Mouse (Mus musculus) forebrain, embryonic 15.5 days (tissue): ENCODE data around the gene Hbb-y. TPM values are rescaled to one million over a fixed set of nuclear protein-coding genes. Genes with fewer than 3 reads are reported as not detected.
"Not testable (repeated sequence)": the region's sequence is repeated elsewhere in the genome, so short reads cannot be mapped to it uniquely, and the experiment has no call there.

Experiments used
- ATAC-seq: fragments of 200-750 bp; cut with Nextera tagmentation; replicated peaks from 2 replicates; pipeline ENCODE4 v1.8.0; 2017; ENCODE audit warnings: mild to moderate bottlenecking, moderate TSS enrichment, moderate library complexity
- H3K27ac ChIP-seq: fragments of 300-500 bp; sonication (generic); replicated peaks from 2 replicates; pipeline ENCODE4 v1.5.1; 2015; ENCODE audit warnings: mild to moderate bottlenecking, inconsistent platforms
- H3K27me3 ChIP-seq: fragments of 300-500 bp; sonication (generic); 2 replicates; pipeline ENCODE4 v1.6.1; 2015; ENCODE audit warnings: inconsistent platforms
- H3K36me3 ChIP-seq: fragments of 300-500 bp; sonication (generic); 2 replicates; pipeline ENCODE4 v1.6.1; 2015; ENCODE audit warnings: mild to moderate bottlenecking, inconsistent platforms
- H3K4me1 ChIP-seq: fragments of 300-500 bp; sonication (generic); 2 replicates; pipeline ENCODE4 v1.6.1; 2015; ENCODE audit warnings: inconsistent platforms
- H3K4me2 ChIP-seq: fragments of 300-500 bp; sonication (generic); replicated peaks from 2 replicates; pipeline ENCODE4 v1.6.1; 2015; ENCODE audit warnings: mild to moderate bottlenecking, inconsistent platforms
- H3K4me3 ChIP-seq: fragments of 300-500 bp; sonication (generic); 2 replicates; pipeline ENCODE4 v1.5.1; 2015; ENCODE audit warnings: mild to moderate bottlenecking, inconsistent platforms
- H3K9ac ChIP-seq: fragments of 300-500 bp; sonication (generic); replicated peaks from 2 replicates; pipeline ENCODE4 v1.6.1; 2015; ENCODE audit warnings: mild to moderate bottlenecking, inconsistent platforms
- H3K9me3 ChIP-seq: fragments of 300-500 bp; sonication (generic); 2 replicates; pipeline ENCODE4 v1.6.1; 2016; ENCODE audit warnings: inconsistent platforms
- WGBS: fragments of 180-500 bp; shearing (Covaris S2); methylation state at CpG from one replicate; pipeline ENCODE4 v1.1.7; 2015; ENCODE audit warnings: mixed read lengths; 5-methylcytosine and 5-hydroxymethylcytosine counted together
- polyA plus RNA-seq: library from polyadenylated mRNA; unstranded; fragments of >200 nt; fragmentation: Nextera tagmentation; extraction: Ambion mirVana; gene quantifications from 2 replicates; pipeline ENCODE4 v1.2.1, GENCODE M21; 2015

Gene Hbb-y
- polyA plus RNA-seq, 1 experiment from 2014 or later: 114 TPM

DNA sequence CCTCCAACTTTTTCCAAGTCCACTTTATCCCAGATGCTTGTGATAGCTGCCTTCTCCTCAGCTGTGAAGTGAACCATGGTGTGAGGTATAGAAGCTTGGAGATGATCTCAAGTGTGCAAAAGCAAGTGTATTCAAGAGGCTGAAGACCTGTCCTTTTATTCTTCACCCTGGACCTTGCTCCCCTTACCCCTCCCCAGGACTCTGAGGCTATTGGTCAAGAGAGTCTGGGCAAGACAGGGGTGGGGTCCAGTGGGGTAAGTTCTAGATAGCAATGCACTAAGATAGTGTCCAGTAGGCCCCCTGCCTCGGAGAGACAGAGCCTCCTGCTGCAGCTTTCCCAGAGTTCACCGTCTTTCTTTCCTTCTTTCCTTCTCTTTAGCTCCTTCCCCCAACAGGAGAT is 10.0 kb downstream of the Hbb-y start, which contains the start of gene Hbb-bh1:
TSS of gene Hbb-bh1 (minus strand) at position 131 of the 400 bp plus-strand sequence.
- H3K4me1 ChIP-seq: no peaks in the 10 kb centered on the region
- no peak within 1 kb of the TSS for H3K27ac ChIP-seq
- no peaks in the 10 kb centered on the region for H3K27me3 ChIP-seq
- no peaks in the 10 kb centered on the region for H3K36me3 ChIP-seq
- no peak for ATAC-seq
- no peak within 1 kb of the TSS for H3K4me3 ChIP-seq
- H3K4me2 ChIP-seq: no peak within 1 kb of the TSS
- 80% methylated on average over 2 of the region's 2 CpGs for WGBS
- no peaks in the 10 kb centered on the region for H3K9me3 ChIP-seq
- no peak within 1 kb of the TSS for H3K9ac ChIP-seq

DNA sequence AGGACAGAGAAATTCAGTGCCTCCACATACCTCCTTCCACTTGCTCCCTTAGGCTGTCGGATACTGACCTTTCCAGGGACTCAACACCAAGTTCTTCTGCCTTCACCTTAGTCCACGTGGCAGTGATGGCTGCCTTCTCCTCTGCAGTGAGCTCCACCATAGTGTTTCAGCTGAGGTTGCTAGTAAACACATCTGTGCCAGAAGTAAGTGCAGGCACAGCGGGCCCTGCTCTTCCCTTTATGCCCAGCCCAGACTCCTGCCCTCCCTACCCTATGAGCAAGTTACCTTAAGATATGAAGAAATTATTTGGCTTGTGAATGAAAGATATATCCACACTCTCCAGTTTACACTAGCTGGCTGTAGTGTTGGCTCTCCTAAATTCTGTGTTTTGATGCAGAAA is 12.7 kb downstream of the Hbb-y start, which contains the start of gene Hbb-bh2:
TSS of gene Hbb-bh2 (minus strand) at position 253 of the 400 bp plus-strand sequence.
- ATAC-seq: no peak
- no peak within 1 kb of the TSS for H3K4me3 ChIP-seq
- no peaks in the 10 kb centered on the region for H3K36me3 ChIP-seq
- no peaks in the 10 kb centered on the region for H3K27me3 ChIP-seq
- H3K4me1 ChIP-seq: no peaks in the 10 kb centered on the region
- WGBS: 88% methylated on average over 3 of the region's 3 CpGs
- H3K9me3 ChIP-seq: no peaks in the 10 kb centered on the region
- no peak within 1 kb of the TSS for H3K4me2 ChIP-seq
- H3K9ac ChIP-seq: no peak within 1 kb of the TSS
- H3K27ac ChIP-seq: no peak within 1 kb of the TSS

DNA sequence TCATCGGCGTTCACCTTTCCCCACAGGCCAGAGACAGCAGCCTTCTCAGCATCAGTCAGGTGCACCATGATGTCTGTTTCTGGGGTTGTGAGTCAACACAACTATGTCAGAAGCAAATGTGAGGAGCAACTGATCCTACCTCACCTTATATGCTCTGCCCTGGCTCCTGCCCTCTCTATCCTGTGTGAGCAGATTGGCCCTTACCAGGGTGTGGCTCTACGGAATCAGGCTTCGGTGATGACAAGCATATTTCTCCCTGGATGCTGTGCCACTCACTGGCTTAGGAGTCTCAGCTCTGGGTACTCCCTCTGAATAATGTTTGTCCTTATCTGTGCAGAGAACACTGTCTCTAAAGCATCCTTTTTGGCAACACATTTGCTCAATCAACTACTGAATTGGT is 25.2 kb downstream of the Hbb-y start, which contains the start of gene Hbb-bs:
TSS of gene Hbb-bs (minus strand) at position 289 of the 400 bp plus-strand sequence.
- Histone ChIP-seq H3K4me1 (no peaks in the 10 kb centered on the region), H3K4me3 (no peak within 1 kb of the TSS), H3K9ac (no peak within 1 kb of the TSS), H3K27me3 (no peaks in the 10 kb centered on the region), H3K27ac (no peak within 1 kb of the TSS), H3K4me2 (no peak within 1 kb of the TSS), H3K36me3 (no peaks in the 10 kb centered on the region), H3K9me3 (no peaks in the 10 kb centered on the region)
- no peak for ATAC-seq
- WGBS: 92% methylated on average over 4 of the region's 4 CpGs

DNA sequence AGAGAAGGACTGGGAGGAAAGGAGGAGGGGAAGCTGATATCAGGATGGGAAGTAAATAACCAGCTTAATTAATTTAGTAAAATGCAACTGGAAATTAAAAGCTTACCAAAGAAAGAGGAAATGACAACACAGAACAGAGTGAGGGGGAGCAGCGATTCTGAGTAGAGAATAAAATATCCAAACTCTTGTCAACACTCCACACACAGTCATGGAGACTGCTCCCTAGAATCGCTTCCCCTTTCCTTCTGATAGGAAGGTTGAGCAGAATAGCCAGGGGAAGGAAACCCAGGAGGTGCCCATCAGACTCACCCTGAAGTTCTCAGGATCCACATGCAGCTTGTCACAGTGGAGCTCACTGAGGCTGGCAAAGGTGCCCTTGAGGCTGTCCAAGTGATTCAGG is 25.9 kb downstream of the Hbb-y start:
- WGBS: no CpG with 5 or more reads among the region's 2 CpGs
- H3K27me3 ChIP-seq, H3K4me2 ChIP-seq, H3K9ac ChIP-seq, H3K4me3 ChIP-seq, H3K4me1 ChIP-seq, H3K27ac ChIP-seq, H3K9me3 ChIP-seq, ATAC-seq, H3K36me3 ChIP-seq: not testable (repeated sequence)

DNA sequence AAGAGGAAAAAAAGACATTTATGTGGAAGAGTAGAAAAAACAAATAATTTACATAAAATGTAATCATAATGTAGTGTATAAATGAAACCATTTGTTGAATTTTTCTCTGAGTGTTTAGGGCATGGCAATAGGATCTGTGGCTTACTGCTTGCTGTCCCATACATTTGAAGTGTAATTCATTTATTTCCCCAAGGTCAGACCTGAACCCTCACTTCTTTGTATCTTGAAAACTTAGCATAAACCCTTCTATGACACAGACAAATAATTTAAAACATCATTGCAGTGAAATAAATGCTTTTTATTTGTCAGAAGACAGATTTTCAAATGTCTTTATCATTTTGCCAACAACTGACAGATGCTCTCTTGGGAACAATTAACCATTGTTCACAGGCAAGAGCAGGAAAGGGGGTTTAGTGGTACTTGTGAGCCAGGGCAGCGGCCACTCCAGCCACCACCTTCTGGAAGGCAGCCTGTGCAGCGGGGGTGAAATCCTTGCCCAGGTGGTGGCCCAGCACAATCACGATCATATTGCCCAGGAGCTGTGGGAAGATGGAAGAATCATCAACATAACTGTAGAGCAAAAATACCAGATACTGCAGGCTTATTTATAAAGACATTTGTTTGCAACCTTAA is 26.6 kb downstream of the Hbb-y start:
- no peaks in the 10 kb centered on the region for H3K27me3 ChIP-seq
- no peaks in the 10 kb centered on the region for H3K4me1 ChIP-seq
- no peak overlapping the region for H3K4me2 ChIP-seq
- H3K27ac ChIP-seq: no peak overlapping the region
- H3K36me3 ChIP-seq: no peaks in the 10 kb centered on the region
- H3K4me3 ChIP-seq: no peak overlapping the region
- 74% methylated on average over 3 of the region's 3 CpGs for WGBS
- ATAC-seq: no peak
- no peak overlapping the region for H3K9ac ChIP-seq
- H3K9me3 ChIP-seq: no peaks in the 10 kb centered on the region

DNA sequence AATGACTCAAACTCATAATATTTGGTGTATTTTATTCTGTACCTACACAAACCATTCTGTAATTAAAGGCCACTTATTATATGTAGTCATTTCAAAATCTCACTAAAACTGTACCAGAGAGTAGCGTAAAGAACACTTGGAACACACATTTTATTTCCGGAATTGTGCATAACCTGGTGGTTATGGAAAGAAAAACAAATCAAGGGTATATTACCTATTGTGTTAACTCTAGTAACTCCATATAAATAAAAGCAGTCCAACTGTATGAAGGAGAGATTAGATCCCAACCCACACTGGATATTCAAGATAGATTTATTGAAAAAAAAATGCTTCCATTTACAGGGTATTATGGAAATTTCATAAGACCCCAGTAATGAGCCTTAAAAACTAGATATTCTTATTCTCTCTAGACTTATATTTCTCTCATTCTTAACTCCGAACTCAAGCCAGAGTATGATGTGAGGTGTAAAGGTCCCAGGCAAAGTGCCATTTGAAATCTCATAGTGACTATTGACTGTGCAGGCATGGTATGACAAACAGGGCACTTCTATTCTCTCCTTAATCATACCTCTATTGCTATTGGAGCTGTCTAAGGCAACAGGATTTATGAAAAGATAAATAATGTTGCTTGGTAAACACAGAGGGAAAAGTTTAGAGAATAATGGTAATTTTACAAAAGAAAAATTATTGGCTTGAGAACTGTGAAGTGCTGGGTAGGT is 27.3 kb downstream of the Hbb-y start:
- WGBS: 91% methylated on average over 3 of the region's 3 CpGs
- no peaks in the 10 kb centered on the region for H3K4me1 ChIP-seq
- no peaks in the 10 kb centered on the region for H3K27me3 ChIP-seq

DNA sequence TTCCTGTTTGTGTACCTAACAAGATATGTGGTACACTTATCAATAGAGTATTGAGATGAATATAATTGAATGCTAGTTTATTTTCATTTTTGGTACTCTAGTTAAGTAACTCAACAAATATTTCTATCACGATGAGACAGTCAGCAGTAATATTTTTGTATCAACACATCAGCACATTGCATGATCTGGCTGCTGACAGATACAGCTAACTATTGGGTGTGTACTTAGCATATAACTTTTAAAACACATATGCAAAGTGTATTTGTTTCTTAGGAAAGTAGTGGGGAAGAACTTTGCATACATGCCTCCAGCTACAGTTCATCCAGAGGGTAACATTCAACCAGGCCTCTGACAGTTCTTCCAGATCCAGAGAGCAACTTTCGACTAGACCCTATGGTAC is 28.4 kb downstream of the Hbb-y start:
- ATAC-seq: no peak
- H3K27me3 ChIP-seq: no peaks in the 10 kb centered on the region
- H3K4me1 ChIP-seq: no peaks in the 10 kb centered on the region
- no peaks in the 10 kb centered on the region for H3K9me3 ChIP-seq
- H3K9ac ChIP-seq: no peak overlapping the region
- no peak overlapping the region for H3K27ac ChIP-seq
- no peaks in the 10 kb centered on the region for H3K36me3 ChIP-seq
- no peak overlapping the region for H3K4me3 ChIP-seq
- no peak overlapping the region for H3K4me2 ChIP-seq
- 83% methylated on average over 2 of the region's 2 CpGs for WGBS

More for the DNA sequence above, 27.3 kb downstream of the Hbb-y start:
- no peak overlapping the region for H3K9ac ChIP-seq
- H3K4me3 ChIP-seq: no peak overlapping the region
- no peak overlapping the region for H3K27ac ChIP-seq
- no peak overlapping the region for H3K4me2 ChIP-seq
- H3K9me3 ChIP-seq: no peaks in the 10 kb centered on the region
- H3K36me3 ChIP-seq: no peaks in the 10 kb centered on the region
- no peak for ATAC-seq

DNA sequence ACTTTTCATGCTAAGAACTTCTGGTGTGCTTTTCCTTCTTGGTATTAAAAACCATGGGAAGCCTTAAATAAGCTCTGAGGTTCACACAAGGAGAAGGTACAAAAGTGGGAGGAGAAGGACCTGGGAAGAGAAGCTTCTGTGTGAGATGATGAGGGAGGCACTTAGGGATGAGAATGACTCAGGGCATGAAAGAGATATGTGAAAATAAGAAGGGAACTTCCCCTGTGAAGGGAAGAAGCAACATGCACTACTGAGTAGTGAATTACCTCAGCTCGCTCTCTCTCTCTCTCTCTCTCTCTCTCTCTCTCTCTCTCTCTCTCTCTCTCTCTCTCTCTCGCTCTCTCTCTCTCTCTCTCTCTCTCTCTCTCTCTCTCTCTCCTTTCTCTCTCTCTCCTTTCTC is 37.9 kb downstream of the Hbb-y start:
- H3K4me3 ChIP-seq, H3K9me3 ChIP-seq, H3K27me3 ChIP-seq, H3K9ac ChIP-seq, ATAC-seq, H3K4me1 ChIP-seq, H3K27ac ChIP-seq, H3K36me3 ChIP-seq, H3K4me2 ChIP-seq: not testable (repeated sequence)
- 89% methylated on average over 1 of the region's 2 CpGs for WGBS

DNA sequence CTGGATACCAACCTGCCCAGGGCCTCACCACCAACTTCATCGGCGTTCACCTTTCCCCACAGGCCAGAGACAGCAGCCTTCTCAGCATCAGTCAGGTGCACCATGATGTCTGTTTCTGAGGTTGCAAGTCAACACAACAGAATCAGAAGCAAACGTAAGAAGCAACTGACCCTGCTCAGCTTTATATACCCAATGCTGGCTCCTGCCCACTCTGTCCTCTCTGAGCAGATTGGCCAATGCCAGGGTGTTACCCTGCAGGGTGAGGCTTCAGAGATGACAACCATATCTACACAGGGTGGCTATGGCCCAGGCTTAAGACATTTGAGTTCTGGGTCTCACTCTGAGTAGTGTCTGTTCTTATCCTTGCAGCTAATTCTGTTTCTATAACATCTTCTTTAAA is 39.2 kb downstream of the Hbb-y start, which contains the start of gene Hbb-bt:
TSS of gene Hbb-bt (minus strand) at position 231 of the 400 bp plus-strand sequence.
- Histone ChIP-seq H3K4me2 (no peak within 1 kb of the TSS), H3K36me3 (no peaks in the 10 kb centered on the region), H3K4me3 (no peak within 1 kb of the TSS), H3K9ac (no peak within 1 kb of the TSS), H3K27ac (no peak within 1 kb of the TSS), H3K4me1 (no peaks in the 10 kb centered on the region), H3K9me3 (no peaks in the 10 kb centered on the region), H3K27me3 (no peaks in the 10 kb centered on the region)
- WGBS: 88% methylated on average over 3 of the region's 3 CpGs
- ATAC-seq: no peak

DNA sequence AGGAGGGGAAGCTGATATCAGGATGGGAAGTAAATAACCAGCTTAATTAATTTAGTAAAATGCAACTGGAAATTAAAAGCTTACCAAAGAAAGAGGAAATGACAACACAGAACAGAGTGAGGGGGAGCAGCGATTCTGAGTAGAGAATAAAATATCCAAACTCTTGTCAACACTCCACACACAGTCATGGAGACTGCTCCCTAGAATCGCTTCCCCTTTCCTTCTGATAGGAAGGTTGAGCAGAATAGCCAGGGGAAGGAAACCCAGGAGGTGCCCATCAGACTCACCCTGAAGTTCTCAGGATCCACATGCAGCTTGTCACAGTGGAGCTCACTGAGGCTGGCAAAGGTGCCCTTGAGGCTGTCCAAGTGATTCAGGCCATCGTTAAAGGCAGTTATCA is 39.9 kb downstream of the Hbb-y start:
- not testable (repeated sequence) for ATAC-seq, H3K27ac ChIP-seq, H3K4me3 ChIP-seq, H3K36me3 ChIP-seq, H3K4me1 ChIP-seq, H3K27me3 ChIP-seq, H3K4me2 ChIP-seq, H3K9me3 ChIP-seq, H3K9ac ChIP-seq
- no CpG with 5 or more reads among the region's 3 CpGs for WGBS

DNA sequence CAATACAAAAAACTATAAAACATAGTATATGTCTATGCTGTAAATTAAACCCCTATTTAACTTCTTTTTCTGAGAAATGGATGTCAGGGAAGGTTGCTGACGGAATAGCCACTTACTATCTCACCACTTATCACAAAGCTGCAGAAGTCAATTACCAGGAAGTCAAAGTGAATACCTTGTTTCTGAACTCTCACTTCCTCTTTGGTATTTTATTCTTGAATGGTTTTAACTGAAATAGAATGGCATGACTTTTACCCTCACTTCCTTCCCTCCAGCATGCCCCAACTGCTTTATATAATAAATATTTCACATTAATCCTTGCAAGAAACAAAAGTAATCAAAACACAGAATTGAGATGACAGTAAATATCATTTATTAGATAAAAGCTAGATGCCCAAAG is 40.8 kb downstream of the Hbb-y start:
- Histone ChIP-seq H3K27me3 (no peaks in the 10 kb centered on the region), H3K4me3 (no peak overlapping the region), H3K9ac (no peak overlapping the region), H3K36me3 (no peaks in the 10 kb centered on the region), H3K9me3 (no peaks in the 10 kb centered on the region), H3K27ac (no peak overlapping the region), H3K4me1 (no peaks in the 10 kb centered on the region), H3K4me2 (no peak overlapping the region)
- 81% methylated on average over 1 of the region's 1 CpGs for WGBS
- no peak for ATAC-seq

DNA sequence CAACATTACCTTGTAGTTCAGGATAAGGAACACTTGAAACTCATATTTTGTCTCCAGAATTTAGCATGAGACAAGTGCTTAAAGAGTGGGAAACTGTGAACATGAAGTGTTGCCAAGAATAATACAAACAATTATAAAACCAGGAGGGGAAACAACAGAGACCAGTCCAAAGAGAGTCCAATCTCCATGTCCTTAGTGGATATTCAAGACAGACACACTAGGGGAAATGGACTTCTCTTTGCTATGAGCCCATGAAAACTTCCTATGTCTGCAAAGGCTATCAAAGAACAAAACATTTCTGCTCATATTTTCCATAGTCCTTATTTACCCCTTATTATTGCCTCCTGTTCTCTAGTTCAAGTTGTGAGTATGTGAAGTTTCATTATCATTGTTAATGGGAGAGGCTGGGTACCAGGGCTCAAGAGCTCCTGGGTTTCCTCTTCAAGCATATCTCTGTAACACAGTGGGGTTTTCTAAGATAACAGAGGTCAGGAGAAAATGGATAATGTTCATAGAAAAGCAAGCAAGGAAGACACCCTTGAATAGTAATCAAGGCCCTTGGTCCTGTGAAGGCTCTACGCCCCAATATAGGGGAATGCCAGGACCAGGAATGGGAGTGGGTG is 41.7 kb downstream of the Hbb-y start:
- H3K4me2 ChIP-seq: no peak overlapping the region
- H3K9me3 ChIP-seq: no peaks in the 10 kb centered on the region
- H3K4me3 ChIP-seq: no peak overlapping the region
- H3K27ac ChIP-seq: no peak overlapping the region
- no peak for ATAC-seq
- H3K9ac ChIP-seq: no peak overlapping the region
- H3K36me3 ChIP-seq: no peaks in the 10 kb centered on the region
- H3K27me3 ChIP-seq: no peaks in the 10 kb centered on the region
- 79% methylated on average over 1 of the region's 1 CpGs for WGBS
- H3K4me1 ChIP-seq: no peaks in the 10 kb centered on the region
